Mouse (Mus musculus): Measurements from ENCODE around the gene Msantd2.

Msantd2 gene

DNA sequence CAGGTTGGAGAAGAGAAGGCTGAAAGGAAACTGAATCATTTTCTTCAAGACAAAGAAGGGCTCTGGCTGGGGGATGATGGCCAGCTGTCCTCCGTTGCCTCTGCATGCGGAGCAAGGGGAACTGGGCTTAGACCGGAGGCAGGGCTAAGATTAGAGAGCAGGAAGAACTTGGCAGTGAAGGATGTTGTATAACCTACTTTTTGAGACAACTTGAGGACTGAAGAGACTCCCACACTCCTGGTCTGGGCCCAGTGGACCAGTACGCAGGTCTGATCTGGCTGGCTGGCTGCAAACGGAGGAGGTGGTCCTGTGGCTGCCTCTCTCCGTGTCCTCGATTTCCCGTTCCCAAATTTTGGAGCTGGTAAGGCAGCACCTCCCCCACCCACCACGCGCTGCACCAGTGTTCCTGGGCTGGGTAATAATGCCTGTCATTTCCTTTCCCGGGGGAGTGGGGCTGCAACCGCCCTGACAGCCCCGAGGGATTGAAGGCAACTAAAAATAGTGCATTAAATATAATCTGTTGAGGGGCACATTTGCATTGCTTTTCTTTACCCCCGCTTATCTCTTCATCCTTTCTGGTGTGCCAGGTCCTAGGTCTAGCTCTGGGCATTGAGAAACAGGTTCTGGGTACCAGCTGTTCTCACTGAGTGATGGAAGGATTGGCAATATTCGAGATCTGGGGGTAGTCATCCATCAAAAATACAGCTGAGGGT, 78.9 kb downstream of the Msantd2 start:
- TF ChIP-seq GATA4 (IDR thresholded peaks at IDR 0.05; ENCODE audit: insufficient replicate concordance, low read length), result no peak

DNA sequence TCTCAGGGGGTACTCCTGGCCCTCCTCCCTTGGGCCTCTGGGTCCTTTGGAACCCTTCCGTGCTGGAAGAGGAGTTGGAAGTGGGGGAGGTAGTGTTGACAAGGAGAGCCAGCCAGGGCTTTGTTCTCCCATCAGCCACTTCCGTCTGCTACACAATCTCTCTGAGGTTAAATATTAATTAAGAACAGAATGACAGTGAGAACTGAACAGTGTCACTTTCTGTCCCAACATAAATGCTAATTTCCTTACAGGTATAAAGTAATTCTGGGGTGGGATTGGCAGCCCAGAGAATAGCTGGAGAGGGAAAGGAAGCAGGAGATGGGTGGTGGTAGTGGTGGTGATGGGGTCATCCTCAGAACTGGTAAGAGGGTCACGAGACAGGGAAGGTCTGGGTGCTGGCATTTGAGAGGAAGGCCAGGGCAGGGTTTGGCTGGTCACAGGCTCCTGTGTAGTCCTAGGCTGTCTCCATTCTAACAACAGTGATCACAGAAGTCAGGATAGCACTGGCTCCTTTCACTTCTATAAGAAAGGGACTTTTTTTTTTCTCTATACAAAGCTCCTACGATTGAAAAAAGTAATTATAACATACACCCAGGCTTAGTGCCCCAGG, 79.6 kb downstream of the Msantd2 start:
- TF ChIP-seq GATA4 (IDR thresholded peaks at IDR 0.05; ENCODE audit: insufficient replicate concordance, low read length), result no peak

DNA sequence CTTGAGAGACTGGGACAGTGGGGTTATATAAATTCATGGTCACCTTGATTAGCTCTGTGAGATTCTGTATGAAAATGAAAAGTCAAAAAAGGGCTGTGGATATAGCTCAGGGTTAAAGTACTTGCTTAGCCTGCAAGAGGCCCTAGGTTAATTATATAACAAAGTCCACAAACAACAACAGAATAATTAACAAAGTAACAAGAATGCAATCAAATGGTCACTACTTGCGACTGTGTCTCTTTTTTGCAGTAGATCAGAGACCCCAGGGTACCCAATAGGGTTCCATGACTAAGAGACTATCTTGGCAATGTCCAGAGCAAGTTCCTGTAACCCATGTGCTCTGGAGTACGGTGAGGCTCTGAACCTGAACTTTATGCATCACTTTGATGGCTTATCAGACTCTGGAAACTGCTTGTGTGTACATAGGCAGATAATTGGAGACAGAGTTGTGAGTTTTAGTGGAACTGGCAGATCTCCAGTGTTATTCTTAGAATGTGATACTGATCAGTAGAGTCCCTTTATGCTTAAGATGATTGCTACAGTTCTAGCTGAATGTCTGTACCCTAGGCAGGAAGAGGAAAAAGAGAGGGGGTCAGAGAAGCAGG, 80.2 kb downstream of the Msantd2 start:
- no peak for TF ChIP-seq GATA4 (IDR thresholded peaks at IDR 0.05; ENCODE audit: insufficient replicate concordance, low read length)

DNA sequence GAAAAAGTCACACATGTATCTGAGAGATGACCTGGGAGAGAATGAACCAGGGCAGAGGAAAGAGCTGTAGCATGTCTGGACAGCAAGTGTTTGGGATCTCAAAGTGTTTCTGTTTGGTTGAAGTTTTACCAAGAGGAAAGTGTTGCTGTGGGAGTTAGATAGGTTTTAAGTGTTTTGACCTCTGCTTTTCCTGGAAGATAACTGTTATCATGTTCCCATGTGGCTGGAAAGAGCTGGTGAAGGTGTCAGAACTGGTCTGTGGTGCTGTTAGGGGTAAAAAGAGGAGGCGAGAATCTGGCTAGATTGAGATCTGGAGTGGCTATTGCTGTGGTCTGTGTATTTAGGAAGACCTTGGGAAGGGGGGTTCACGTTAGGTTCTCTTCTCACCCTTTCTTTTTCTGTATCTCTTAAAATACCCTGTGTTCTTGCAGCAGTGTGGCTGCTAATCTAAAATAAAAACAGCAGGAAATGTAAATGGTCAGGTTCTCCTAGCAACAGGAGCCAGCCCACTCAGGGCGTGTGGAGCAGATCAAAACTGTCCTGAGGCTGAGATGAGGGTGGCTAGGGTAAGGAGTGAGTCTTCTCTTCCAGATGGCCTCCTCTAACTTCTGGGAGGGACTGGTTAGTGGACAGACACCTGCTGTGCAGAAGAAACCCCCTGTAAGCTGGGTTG, 83.2 kb downstream of the Msantd2 start:
- TF ChIP-seq GATA4 (IDR thresholded peaks at IDR 0.05; ENCODE audit: insufficient replicate concordance, low read length), result no peak

Measured in liver, adult (tissue).